Mouse (Mus musculus) testis, postnatal 14 days (tissue): ENCODE data around the gene Sept3.

ENCODE experiments used
- DNase-seq: peaks from one replicate; pipeline ENCODE4 v3.0.0; 2021; ENCODE audit warnings: low spot score

Gene Sept3

DNA sequence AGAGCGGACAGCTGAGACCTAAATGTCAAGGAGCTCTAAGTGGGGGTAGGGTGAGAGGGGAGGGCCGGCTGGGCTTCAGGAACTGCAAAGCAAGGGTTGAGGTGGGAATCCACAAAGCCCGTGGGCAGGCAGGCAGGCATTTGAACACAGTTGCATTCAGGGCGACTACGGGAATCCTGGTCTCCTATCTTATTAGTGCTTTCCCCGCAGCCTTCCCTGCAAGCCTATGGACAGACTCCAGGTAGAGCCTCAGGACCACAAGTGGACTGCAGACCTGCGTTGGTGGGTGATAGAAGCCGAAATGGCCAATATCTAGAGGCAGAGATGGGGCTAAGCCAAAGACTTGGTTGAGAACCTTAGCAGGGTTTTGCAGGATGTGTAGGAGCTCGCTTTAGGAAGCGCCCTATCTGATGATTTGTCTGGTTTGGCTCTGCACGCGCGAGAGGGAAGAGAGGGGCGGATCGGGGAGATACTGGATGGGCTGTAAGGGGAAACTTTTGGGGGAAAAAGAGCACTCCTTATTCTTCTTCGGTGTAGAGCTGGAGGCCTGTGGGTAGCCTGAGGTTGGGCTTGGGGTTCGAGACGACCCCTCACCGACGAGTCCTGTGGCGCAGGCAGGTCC lies 65.8 kb downstream of the Sept3 start:
- DNase-seq = no peak

DNA sequence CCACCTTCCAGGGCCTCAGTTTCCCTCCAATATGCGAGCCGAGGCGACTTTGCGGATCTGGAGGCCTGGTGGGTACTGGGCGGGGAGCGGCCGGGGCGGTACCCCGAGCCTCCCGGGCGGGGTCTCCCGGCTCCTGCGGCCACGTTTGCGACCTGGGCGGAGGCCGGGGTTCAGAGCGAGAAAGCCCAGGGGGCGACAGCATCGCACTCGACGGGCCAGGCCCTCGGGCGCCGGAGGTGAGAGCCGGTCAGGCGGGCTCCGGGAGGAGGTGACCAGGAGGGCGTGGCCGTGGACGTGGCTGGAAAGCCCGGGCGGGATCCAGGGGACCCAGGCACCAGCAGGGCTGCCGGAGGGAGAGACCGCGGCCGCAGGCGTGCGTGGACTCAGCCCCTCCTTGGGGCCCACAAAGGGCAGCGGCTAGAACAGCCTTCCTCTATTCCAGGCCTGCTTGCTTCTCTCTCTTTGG lies 66.4 kb downstream of the Sept3 start:
- DNase-seq = no peak

DNA sequence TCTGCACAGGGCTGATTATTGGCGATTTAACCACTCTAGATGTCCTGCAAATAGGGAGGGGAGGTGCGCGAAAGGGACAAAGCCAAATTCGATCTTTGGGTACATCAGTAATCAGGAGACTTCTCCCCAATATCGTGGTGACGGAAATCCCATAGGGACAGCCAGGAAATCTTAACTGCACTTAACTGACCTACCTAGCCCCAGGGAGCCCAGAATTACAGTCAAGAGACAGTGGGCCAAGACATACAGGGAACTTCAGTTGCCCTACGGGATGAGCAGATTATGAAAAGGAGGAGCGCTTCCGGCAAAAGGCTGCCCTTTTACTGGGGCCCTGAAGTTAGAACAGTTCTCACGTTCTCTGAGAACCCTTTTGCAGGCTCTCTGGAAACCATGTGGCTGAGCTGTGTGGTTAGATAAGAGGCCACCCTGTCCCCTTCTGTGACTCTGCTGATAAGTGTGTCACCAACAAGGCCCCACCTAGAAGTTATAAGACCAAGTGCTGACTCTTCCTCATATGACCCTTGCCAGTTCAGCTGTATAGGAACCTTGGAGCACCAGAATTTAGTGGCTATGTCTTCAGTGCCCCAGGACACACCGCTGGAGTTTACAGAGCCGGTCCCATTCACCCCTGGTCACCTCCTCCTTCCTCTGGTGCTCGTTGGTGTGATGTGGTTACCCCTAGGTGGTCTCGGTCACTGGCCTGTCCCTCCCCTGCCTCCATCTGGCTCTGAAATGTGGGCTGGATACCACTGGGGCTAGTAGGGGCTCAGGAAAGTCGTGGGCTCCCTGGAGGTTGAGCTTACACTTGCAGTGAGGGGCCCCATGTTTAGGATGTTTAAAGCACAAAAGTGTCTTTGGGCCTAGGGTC lies 67.2 kb downstream of the Sept3 start:
- no peak for DNase-seq

DNA sequence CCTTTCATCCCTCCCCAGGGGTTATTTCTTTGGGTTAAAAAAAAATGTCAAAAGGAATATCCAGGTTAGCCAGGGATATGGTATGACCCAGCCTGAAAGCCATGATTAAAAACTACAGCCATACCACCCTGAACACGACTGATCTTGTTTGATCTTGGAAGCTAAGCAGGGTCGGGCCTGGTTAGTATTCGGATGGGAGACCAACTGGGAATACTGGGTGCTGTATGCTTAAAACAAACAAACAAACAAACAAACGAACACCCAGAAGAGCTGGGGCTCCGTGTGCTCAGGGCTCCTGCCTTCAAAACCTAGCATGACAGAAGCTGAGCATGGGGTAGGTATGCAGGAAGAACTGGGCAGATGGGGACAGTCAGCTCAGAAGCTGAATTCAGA lies 67.8 kb downstream of the Sept3 start:
- no peak for DNase-seq

DNA sequence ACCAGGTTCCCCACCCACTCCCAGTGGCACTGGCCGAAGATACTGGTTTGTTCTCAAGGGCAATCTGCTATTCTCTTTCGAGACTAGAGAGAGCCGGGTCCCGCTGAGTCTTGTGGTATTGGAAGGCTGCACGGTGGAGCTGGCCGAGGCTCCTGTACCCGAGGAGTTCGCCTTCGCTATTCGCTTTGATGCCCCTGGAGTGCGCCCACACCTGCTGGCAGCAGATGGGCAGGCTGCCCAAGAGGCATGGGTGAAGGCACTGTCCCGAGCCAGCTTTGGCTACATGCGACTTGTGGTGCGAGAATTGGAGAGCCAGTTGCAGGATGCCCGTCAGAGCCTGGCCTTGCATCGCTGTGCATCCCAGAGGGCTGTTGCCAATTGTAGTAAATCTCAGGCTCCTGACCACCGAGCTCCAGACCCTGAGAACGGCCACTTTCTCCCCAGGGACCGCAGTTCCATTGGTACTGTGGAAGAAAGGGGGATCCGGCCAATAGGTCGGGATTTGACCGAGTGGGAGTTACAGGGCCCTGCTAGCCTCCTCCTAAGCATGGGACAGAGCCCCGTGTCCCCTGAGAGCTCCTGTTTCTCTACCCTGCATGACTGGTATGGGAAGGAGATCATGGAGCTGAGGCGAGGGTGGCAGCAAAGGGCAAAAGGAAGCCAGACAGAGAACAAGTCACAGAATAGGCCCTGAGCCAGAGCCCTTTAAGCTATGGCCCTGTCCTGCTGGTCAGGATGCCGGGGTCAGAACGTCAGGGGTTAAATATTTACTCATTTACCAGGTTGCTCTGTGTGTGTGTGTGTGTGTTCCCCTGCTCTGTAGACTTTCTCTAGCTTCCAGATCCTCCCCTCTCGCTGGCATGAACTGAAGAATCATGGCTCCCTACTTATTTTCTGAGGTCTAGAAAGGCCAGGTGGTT lies 68.9 kb downstream of the Sept3 start:
- no peak for DNase-seq
